ENCODE assay signal across 9 mouse cellular contexts in genomic region chr4:152448666-152449018, GRCm38 (mm10). TPM values are rescaled to one million over a fixed set of nuclear protein-coding genes. Genes with fewer than 3 reads are reported as not detected.
DNase-seq lines count a peak whose midpoint lies in the region; ATAC-seq lines count a peak whose summit lies in the region.
"Had no signal": no experiment of that assay in that cellular context is flagged by ENCODE, and none has a peak within 500 bp of the region (broad histone marks: within the 10 kb centered on the region; RNA-seq: fewer than 3 reads in every experiment).

No protein-coding gene starts in this region.

- H3K4me3 ChIP-seq in embryonic facial prominence, embryonic 10.5 days = no peak overlapping the region

- ATAC-seq in monocyte, adult 5-6 weeks (replicated peaks; ENCODE audit: insufficient number of reproducible peaks, low FRiP score, low TSS enrichment, poor library complexity, severe bottlenecking) = peak; percentile 81

- H3K9me3 ChIP-seq in embryonic facial prominence, embryonic 10.5 days = no peaks in the 10 kb centered on the region

- H3K4me1 ChIP-seq in embryonic facial prominence, embryonic 10.5 days = peaks cover 10% of the 10 kb centered on the region; the same call in 1 of the 2 replicates

- H3K27me3 ChIP-seq in embryonic facial prominence, embryonic 10.5 days (replicated peaks; ENCODE audit: low read depth, poor library complexity, severe bottlenecking) = no peaks in the 10 kb centered on the region

- WGBS in embryonic facial prominence, embryonic 10.5 days = 65% methylated on average over 8 of the region's 8 CpGs

- H3K36me3 ChIP-seq in embryonic facial prominence, embryonic 10.5 days (replicated peaks) = no peaks in the 10 kb centered on the region

- DNase-seq in 3T3-L1 (ENCODE audit: low read depth, low spot score) (peak; percentile 43), liver (peak; percentile 59)
- DNase-seq in CD8-positive naive resting alpha-beta T cell, adult 2 months (ENCODE audit: low read depth in 2 of 2, low spot score in 2 of 2) = peak; percentile 69 to 72
- DNase-seq in cerebellum, adult 11-12 months = no peak
- DNase-seq in frontal cortex, adult 2 months (ENCODE audit: extremely low spot score in 1 of 2, low spot score in 1 of 2) = no peak
- no peak for DNase-seq in embryonic facial prominence, embryonic 10.5 days (ENCODE audit: low spot score)
- no peak for DNase-seq in embryo, embryonic 9.5 days (ENCODE audit: extremely low spot score)
- DNase-seq: lung, embryonic 14.5 days had no signal

- no peak overlapping the region for H3K27ac ChIP-seq in embryonic facial prominence, embryonic 10.5 days (replicated peaks)

RNA-seq across cellular contexts. Expression of gene Nphp4, which starts 27.9 kb away (rescaled TPM):
- 0.19 TPM in 1 of 3 replicates, not detected in the others for total RNA-seq in monocyte, adult 5-6 weeks (2017)
- polyA plus RNA-seq in frontal cortex, adult 2 months (2012; rRNA removed) = 13.6 and 13.8 TPM in 2 replicates
- 4.9 and 5.9 TPM in 2 replicates for polyA plus RNA-seq in embryonic facial prominence, embryonic 10.5 days (2016; fragmentation: Nextera tagmentation; extraction: Ambion mirVana)

RNA-seq across cellular contexts. Expression of gene Kcnab2, which starts 29.0 kb away (rescaled TPM):
- 75.3 to 156 TPM (median 133 TPM) in 3 replicates for total RNA-seq in monocyte, adult 5-6 weeks (2017)
- 192 and 194 TPM in 2 replicates for polyA plus RNA-seq in frontal cortex, adult 2 months (2012; rRNA removed)
- 7.3 and 7.6 TPM in 2 replicates for polyA plus RNA-seq in embryonic facial prominence, embryonic 10.5 days (2016; fragmentation: Nextera tagmentation; extraction: Ambion mirVana)

Comparison
In these comparisons a context has a peak if more than half of its experiments do, and no peak if none do; other contexts are left out.
1. DNase-seq: peak in 3T3-L1 (single experiment), CD8-positive naive resting alpha-beta T cell, adult 2 months (2 of 2) and liver (single experiment); none in cerebellum, adult 11-12 months (single experiment), frontal cortex, adult 2 months (0 of 2), embryonic facial prominence, embryonic 10.5 days (single experiment) and embryo, embryonic 9.5 days (single experiment).
2. RNA of gene Kcnab2, which starts 29.0 kb away (polyA plus RNA-seq): 192 to 194 TPM in frontal cortex, adult 2 months; 7.3 to 7.6 TPM in embryonic facial prominence, embryonic 10.5 days; every median in the first group is over 10 times any median in the second.